Mouse (Mus musculus): ENCODE measurements around the gene Slc6a14. TPM values are rescaled to one million over a fixed set of nuclear protein-coding genes. Genes with fewer than 3 reads are reported as not detected.

Slc6a14 gene
- not detected for polyA plus RNA-seq (2014; fragmentation: Illumina TruSeq; extraction: RNeasy Lipid Tissue Mini Kit (QIAGEN cat#74804); ENCODE audit: low read depth, low replicate concordance)

DNA sequence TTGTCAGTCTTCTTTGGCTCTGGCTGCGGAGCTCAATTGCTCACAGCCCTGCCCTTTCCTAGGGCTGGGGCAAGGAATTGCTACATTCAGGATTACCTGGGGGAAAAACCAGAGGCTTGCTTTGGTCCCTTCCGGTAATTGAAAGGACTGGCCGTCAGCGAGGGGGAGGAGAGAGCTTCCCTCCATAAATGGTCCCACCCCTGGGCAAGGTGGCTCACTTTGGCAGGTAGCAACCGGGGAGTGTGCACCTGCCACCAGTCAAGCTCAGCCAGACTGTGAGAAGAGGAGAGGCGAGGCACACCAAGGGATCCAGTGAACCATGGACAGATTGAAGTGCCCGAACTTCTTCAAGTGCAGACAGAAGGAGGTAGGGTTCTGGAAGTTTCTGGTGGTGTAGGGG lies at the start of gene Slc6a14:
Gene Slc6a14 (plus strand): TSS at position 68 of the 400 bp plus-strand sequence.

DNA sequence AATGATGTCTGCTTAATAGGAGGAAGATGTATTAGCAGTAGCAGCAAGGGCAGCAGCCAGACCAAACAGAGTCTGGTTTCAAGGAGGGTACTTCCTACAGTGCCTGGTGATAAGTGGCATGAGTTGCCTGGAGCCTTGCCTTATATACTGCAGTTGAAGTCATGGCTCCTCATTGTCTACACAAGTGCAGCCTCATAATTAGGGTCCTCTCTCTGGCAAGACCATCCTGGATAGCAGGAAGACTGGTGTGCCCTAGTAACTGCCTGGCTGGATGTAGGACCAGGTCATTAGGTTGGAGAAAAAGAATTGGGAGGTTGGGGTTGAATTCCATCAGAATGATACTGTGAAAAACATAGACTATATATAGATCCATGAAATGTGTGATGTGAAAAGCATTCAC lies 30.3 kb downstream of the Slc6a14 start, which contains the start of gene Gm28269:
Gene Gm28269 (minus strand): TSS at position 101 of the 400 bp plus-strand sequence.

Other genes starting within 250 kb of the Slc6a14 start
- 3.3 TPM for gene Agtr2, start 230.4 kb upstream of the Slc6a14 start, polyA plus RNA-seq (2014; fragmentation: Illumina TruSeq; extraction: RNeasy Lipid Tissue Mini Kit (QIAGEN cat#74804); ENCODE audit: low read depth, low replicate concordance)
- gene Gm28269, start 30.2 kb downstream of the Slc6a14 start, polyA plus RNA-seq (2014; fragmentation: Illumina TruSeq; extraction: RNeasy Lipid Tissue Mini Kit (QIAGEN cat#74804); ENCODE audit: low read depth, low replicate concordance), result 0.96 TPM

Data from adipose tissue, adult 10 weeks (tissue).